Mouse (Mus musculus): ENCODE results near the gene AC134908.4.

- no peak for TF ChIP-seq POLR2A (IDR thresholded peaks at IDR 0.05; ENCODE audit: low read depth, low read length)
- no peak for TF ChIP-seq CTCF (conservative IDR thresholded peaks at IDR 0.05; ENCODE audit: insufficient read depth, insufficient read length, low read depth, low read length)
Observed at GRCm38 (mm10) chr17:25841117-25841880, 45.8 kb upstream of the AC134908.4 start, which contains the start of gene Gm20683.

All from kidney, adult 2 months (tissue).